ENCODE assay signal across 33 mouse cellular contexts in the genomic region with DNA sequence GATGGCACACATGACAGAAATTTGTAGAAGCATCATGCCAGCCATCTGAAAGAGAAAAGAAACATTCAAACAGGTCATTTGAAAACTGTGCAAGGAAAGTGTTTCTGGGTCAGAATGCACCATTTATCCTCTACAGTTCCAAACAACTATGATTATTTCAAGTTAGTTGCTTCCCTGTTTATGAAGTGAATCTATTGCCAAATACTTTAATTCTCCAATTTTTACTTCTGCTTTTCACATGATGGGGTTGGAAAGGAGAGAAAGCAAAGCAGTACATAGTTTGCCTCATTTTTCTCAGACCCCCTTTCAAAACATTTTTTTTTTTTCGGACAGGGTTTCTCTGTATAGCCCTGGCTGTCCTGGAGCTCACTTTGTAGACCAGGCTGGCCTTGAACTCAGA. TPM values are rescaled to one million over a fixed set of nuclear protein-coding genes. Genes with fewer than 3 reads are reported as not detected.
DNase-seq lines count a peak whose midpoint lies in the region; ATAC-seq lines count a peak whose summit lies in the region.
"Had no signal": no experiment of that assay in that cellular context is flagged by ENCODE, and none has a peak within 500 bp of the region (broad histone marks: within the 10 kb centered on the region; RNA-seq: fewer than 3 reads in every experiment).

No protein-coding gene starts in this region.

- H3K4me1 ChIP-seq in brown adipose tissue, adult 24 weeks (ENCODE audit: control insufficient read depth, insufficient read depth, insufficient read length, low read length), result no peaks in the 10 kb centered on the region
- H3K4me1 ChIP-seq in kidney, embryonic 15.5 days, result no peaks in the 10 kb centered on the region
- H3K4me1 ChIP-seq in intestine, embryonic 15.5 days (replicated peaks), result no peaks in the 10 kb centered on the region
- H3K4me1 ChIP-seq: embryonic facial prominence, embryonic 12.5 days; embryonic facial prominence, embryonic 15.5 days; heart, embryonic 10.5 days; heart, embryonic 13.5 days; hindbrain, embryonic 12.5 days; hindbrain, embryonic 15.5 days had no signal

- intact Hi-C loops in heart, postnatal 36 days (cut with DNase I), result no loop called here

- ATAC-seq in monocyte, adult 5-6 weeks (replicated peaks; ENCODE audit: insufficient number of reproducible peaks, low FRiP score, low TSS enrichment, poor library complexity, severe bottlenecking), result peak; percentile 59; the same call in 1 of the 2 replicates
- ATAC-seq in kidney, embryonic 15.5 days (replicated peaks; ENCODE audit: low FRiP score), result no peak
- no peak for ATAC-seq in intestine, embryonic 15.5 days
- ATAC-seq: forebrain, embryonic 14.5 days; forebrain, postnatal 0 days; Patski had no signal

- H3K27me3 ChIP-seq in kidney, embryonic 15.5 days, result no peaks in the 10 kb centered on the region
- no peaks in the 10 kb centered on the region for H3K27me3 ChIP-seq in intestine, embryonic 15.5 days (replicated peaks)
- H3K27me3 ChIP-seq: embryonic facial prominence, embryonic 15.5 days; heart, embryonic 13.5 days; hindbrain, embryonic 12.5 days; hindbrain, embryonic 15.5 days had no signal

- no peaks in the 10 kb centered on the region for H3K9me3 ChIP-seq in kidney, embryonic 15.5 days (replicated peaks)
- H3K9me3 ChIP-seq in intestine, embryonic 15.5 days, result no peaks in the 10 kb centered on the region
- H3K9me3 ChIP-seq: embryonic facial prominence, embryonic 12.5 days; embryonic facial prominence, embryonic 15.5 days; heart, embryonic 10.5 days; heart, embryonic 13.5 days; hindbrain, embryonic 12.5 days; hindbrain, embryonic 15.5 days had no signal

- no peak overlapping the region for H3K4me2 ChIP-seq in kidney, embryonic 15.5 days
- no peak overlapping the region for H3K4me2 ChIP-seq in intestine, embryonic 15.5 days (replicated peaks)
- H3K4me2 ChIP-seq: embryonic facial prominence, embryonic 12.5 days; embryonic facial prominence, embryonic 15.5 days; heart, embryonic 13.5 days; hindbrain, embryonic 12.5 days; hindbrain, embryonic 15.5 days had no signal

- DNase-seq in heart, adult 11 months, result peak; percentile 57
- DNase-seq in heart, postnatal 36 days, result no peak
- DNase-seq in layer of hippocampus, postnatal 36 days, result no peak
- DNase-seq: adrenal gland, postnatal 10 days; adrenal gland, postnatal 36 days; cerebellum, adult 18-20 months; cerebellum, adult 9-10 months; cerebellum, postnatal 14 days; forebrain, postnatal 0 days; gastrocnemius, postnatal 10 days; heart, adult 2 months; heart, postnatal 14 days had no signal

- H3K27ac ChIP-seq in brown adipose tissue, adult 24 weeks (replicated peaks; ENCODE audit: low read depth, low read length), result 0 out of 2 replicates have a peak overlapping the region, but pooled peaks have one; percentile 17
- H3K27ac ChIP-seq in macrophage, result peak overlapping the region; percentile 21; the same call in 1 of the 2 replicates
- H3K27ac ChIP-seq in kidney, embryonic 15.5 days, result no peak overlapping the region
- no peak overlapping the region for H3K27ac ChIP-seq in intestine, embryonic 15.5 days
- H3K27ac ChIP-seq: embryonic facial prominence, embryonic 12.5 days; embryonic facial prominence, embryonic 15.5 days; heart, adult 2 months; heart, embryonic 10.5 days; heart, embryonic 13.5 days; hindbrain, embryonic 12.5 days; hindbrain, embryonic 15.5 days had no signal

- no peak overlapping the region for H3K4me3 ChIP-seq in brown adipose tissue, adult 24 weeks (ENCODE audit: insufficient read depth, low read depth, low read length)
- no peak overlapping the region for H3K4me3 ChIP-seq in macrophage (ENCODE audit: inconsistent target)
- H3K4me3 ChIP-seq in kidney, embryonic 15.5 days (replicated peaks), result no peak overlapping the region
- no peak overlapping the region for H3K4me3 ChIP-seq in intestine, embryonic 15.5 days (replicated peaks)
- H3K4me3 ChIP-seq: embryonic facial prominence, embryonic 12.5 days; embryonic facial prominence, embryonic 15.5 days; heart, adult 2 months; heart, embryonic 10.5 days; heart, embryonic 13.5 days; hindbrain, embryonic 12.5 days; hindbrain, embryonic 15.5 days had no signal

- 0% methylated on average over 1 of the region's 1 CpGs for WGBS in macrophage (ENCODE audit: missing documents)
- 72% methylated on average over 1 of the region's 1 CpGs for whole genome bisulfite sequencing in kidney, embryonic 15.5 days
- 66% methylated on average over 1 of the region's 1 CpGs for WGBS in intestine, embryonic 15.5 days

- no peaks in the 10 kb centered on the region for H3K79me2 ChIP-seq in macrophage (ENCODE audit: inconsistent target)

- H3K36me3 ChIP-seq in macrophage (ENCODE audit: inconsistent target), result no peaks in the 10 kb centered on the region
- no peaks in the 10 kb centered on the region for H3K36me3 ChIP-seq in kidney, embryonic 15.5 days
- no peaks in the 10 kb centered on the region for H3K36me3 ChIP-seq in intestine, embryonic 15.5 days
- H3K36me3 ChIP-seq: embryonic facial prominence, embryonic 12.5 days; embryonic facial prominence, embryonic 15.5 days; heart, embryonic 10.5 days; heart, embryonic 13.5 days; hindbrain, embryonic 12.5 days; hindbrain, embryonic 15.5 days had no signal

- no peak overlapping the region for H3K9ac ChIP-seq in kidney, embryonic 15.5 days
- no peak overlapping the region for H3K9ac ChIP-seq in intestine, embryonic 15.5 days
- H3K9ac ChIP-seq: embryonic facial prominence, embryonic 12.5 days; embryonic facial prominence, embryonic 15.5 days; forebrain, postnatal 0 days; heart, embryonic 13.5 days; hindbrain, embryonic 12.5 days; hindbrain, embryonic 15.5 days had no signal

RNA-seq across cellular contexts. Expression of gene Ms4a8a, which starts 21.0 kb away (rescaled TPM):
- 1 to 10 TPM; 1.2 to 3.3 TPM for total RNA-seq in heart, postnatal 36 days (2021)
- 1.4 and 2.8 TPM in 2 replicates for polyA plus RNA-seq in brown adipose tissue, adult 24 weeks (2012; ENCODE audit: insufficient read depth, insufficient read length, missing spikeins)
- 1 to 10 TPM in 1 of 26 experiments, under 1 TPM in 1, not detected in 24; 0.71 to 1.5 TPM for total RNA-seq in macrophage (2018; cell fraction: chromatin; rRNA removed)
- under 1 TPM in 10 of 26 experiments, not detected in 16; 0.11 to 0.34 (median 0.18) TPM for total RNA-seq in macrophage (2018; cell fraction: cytosol; rRNA removed)
- 1 to 10 TPM in 2 of 26 experiments, under 1 TPM in 3, not detected in 21; 0.45 to 1.4 (median 0.58) TPM for total RNA-seq in macrophage (2018; cell fraction: nucleus; rRNA removed)
- polyA plus RNA-seq in macrophage (2018), result 0.63 TPM in 1 of 3 replicates, not detected in the others
- total RNA-seq in monocyte, adult 5-6 weeks (2017), result 1.1 to 8.6 TPM (median 4.5 TPM) in 3 replicates
- polyA plus RNA-seq in kidney, embryonic 15.5 days (2015; fragmentation: Nextera tagmentation; extraction: Ambion mirVana), result 2.4 TPM in 1 of 2 replicates, not detected in the other
- not detected for total RNA-seq in layer of hippocampus, postnatal 36 days (2021)
- 21.8 and 23.7 TPM in 2 replicates for polyA plus RNA-seq in intestine, embryonic 15.5 days (2015; fragmentation: Nextera tagmentation; extraction: Ambion mirVana)
- total RNA-seq: ES-E14; forebrain, postnatal 0 days had no signal
- polyA plus RNA-seq: brain, embryonic 14.5 days; embryonic facial prominence, embryonic 12.5 days; embryonic facial prominence, embryonic 15.5 days; forebrain, embryonic 11.5 days; forebrain, embryonic 14.5 days; forebrain, postnatal 0 days; frontal cortex, adult 2 months; heart, embryonic 10.5 days; hindbrain, embryonic 12.5 days; hindbrain, embryonic 15.5 days; Patski had no signal

RNA-seq across cellular contexts. Expression of gene 1700017D01Rik, which starts 28.8 kb away (rescaled TPM):
- total RNA-seq in heart, postnatal 36 days (2021), result not detected
- not detected in 2 replicates for polyA plus RNA-seq in brown adipose tissue, adult 24 weeks (2012; ENCODE audit: insufficient read depth, insufficient read length, missing spikeins)
- not detected for total RNA-seq in macrophage (2018; cell fraction: chromatin; rRNA removed)
- total RNA-seq in macrophage (2018; cell fraction: cytosol; rRNA removed), result not detected
- not detected for total RNA-seq in macrophage (2018; cell fraction: nucleus; rRNA removed)
- polyA plus RNA-seq in macrophage (2018), result not detected in 3 replicates
- 3.3 TPM in 1 of 3 replicates, not detected in the others for total RNA-seq in monocyte, adult 5-6 weeks (2017)
- polyA plus RNA-seq in kidney, embryonic 15.5 days (2015; fragmentation: Nextera tagmentation; extraction: Ambion mirVana), result not detected in 2 replicates
- not detected for total RNA-seq in layer of hippocampus, postnatal 36 days (2021)
- polyA plus RNA-seq in intestine, embryonic 15.5 days (2015; fragmentation: Nextera tagmentation; extraction: Ambion mirVana), result not detected in 2 replicates
- total RNA-seq: adrenal gland, adult 18-20 months; adrenal gland, postnatal 10 days; adrenal gland, postnatal 36 days; ES-E14; forebrain, postnatal 0 days; heart, adult 2 months; heart, postnatal 14 days; hematopoietic stem cell, adult 5-6 weeks had no signal
- polyA plus RNA-seq: brain, embryonic 14.5 days; embryonic facial prominence, embryonic 12.5 days; embryonic facial prominence, embryonic 15.5 days; forebrain, embryonic 11.5 days; forebrain, embryonic 14.5 days; forebrain, postnatal 0 days; frontal cortex, adult 2 months; heart, embryonic 10.5 days; heart, embryonic 13.5 days; heart, embryonic 16.5 days; hindbrain, embryonic 12.5 days; hindbrain, embryonic 15.5 days; intestine, embryonic 14.5 days; Patski had no signal

Comparison
In these comparisons a context has a peak if more than half of its experiments do, and no peak if none do; other contexts are left out.
1. H3K27ac ChIP-seq: peak in brown adipose tissue, adult 24 weeks (single experiment) and macrophage (single experiment); none in kidney, embryonic 15.5 days (single experiment) and intestine, embryonic 15.5 days (single experiment).